Mouse (Mus musculus) megakaryocyte progenitor cell, adult 5-6 weeks (primary cell): ENCODE measurements around the gene Enox2. TPM values are rescaled to one million over a fixed set of nuclear protein-coding genes. Genes with fewer than 3 reads are reported as not detected.

Experiments
- ATAC-seq: replicated peaks from 2 replicates; pipeline ENCODE4 v1.8.0; 2016; ENCODE audit warnings: mild to moderate bottlenecking, moderate TSS enrichment, inconsistent platforms; ENCODE audit not compliant: poor library complexity
- total RNA-seq, 2 experiments: library from RNA; stranded (forward) in 1 of 2; stranded (reverse) in 1 of 2; fragments of 157-497, 149-512 nt in 1 of 2; fragments of 200-1000 nt in 1 of 2; gene quantifications; 2 replicates each; pipeline versions ENCODE4 v1.2.3 to v1.2.4; 2015 to 2017

The Enox2 gene
- total RNA-seq, 2 experiments from 2014 or later: 9.0 to 16.4 TPM

DNA sequence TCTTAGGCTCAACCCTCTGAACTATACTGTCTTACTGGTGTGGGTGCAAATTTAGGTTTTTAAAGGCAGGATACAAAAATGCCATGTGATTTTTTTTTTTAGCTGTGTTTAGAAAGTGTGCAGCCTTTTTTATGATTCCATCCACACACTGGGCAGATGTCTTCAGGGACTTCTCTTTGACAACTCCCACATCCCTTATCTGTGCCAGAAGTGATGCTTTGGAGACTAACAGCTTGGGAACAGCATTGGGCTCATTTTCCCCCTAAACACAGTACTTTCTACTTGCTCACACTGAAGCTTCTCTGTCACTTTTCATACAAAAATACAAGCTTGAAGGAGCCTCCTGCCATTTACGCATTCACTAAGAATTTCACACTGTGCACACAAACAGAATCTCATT, 282.4 kb downstream of the Enox2 start:
- ATAC-seq: no peak

DNA sequence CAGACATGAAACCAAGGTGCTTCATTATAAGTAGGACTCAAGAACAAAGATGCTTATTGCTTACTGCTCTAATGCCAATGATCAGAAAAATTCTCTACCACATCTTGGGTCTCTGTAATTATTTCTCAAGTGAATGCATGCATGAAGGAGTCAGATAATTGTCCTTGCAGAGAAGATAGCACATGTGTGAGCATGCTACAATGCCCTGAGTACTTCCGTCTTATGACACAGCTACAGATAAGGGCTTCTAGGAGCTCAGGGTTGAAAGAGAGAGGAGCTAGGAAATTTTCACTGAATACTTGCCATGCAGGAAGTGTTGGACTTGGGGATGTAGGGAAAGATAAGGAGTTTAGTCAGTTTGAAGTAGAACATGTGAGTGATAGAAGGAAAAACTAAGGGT, 285.2 kb downstream of the Enox2 start:
- no peak for ATAC-seq

DNA sequence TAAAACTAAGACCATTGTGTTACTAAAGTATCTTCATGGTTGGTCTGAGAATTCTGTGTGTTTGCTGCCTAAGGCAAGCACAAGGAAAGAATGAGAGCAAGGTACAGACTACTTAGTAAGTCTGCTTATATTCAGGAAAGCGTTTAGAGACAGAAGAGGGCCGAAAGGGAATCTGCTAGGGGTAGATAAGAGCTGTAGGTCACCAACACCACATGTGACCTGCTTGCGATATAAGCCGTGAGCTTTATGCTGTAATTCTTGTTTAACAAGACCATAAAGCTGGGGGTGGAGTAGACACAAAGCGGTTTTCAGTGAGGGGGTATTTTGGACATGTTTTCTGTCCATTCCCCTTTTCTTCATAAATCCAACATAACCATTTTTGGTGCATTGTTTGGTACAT, 302.4 kb downstream of the Enox2 start:
- ATAC-seq: peak; percentile 48

DNA sequence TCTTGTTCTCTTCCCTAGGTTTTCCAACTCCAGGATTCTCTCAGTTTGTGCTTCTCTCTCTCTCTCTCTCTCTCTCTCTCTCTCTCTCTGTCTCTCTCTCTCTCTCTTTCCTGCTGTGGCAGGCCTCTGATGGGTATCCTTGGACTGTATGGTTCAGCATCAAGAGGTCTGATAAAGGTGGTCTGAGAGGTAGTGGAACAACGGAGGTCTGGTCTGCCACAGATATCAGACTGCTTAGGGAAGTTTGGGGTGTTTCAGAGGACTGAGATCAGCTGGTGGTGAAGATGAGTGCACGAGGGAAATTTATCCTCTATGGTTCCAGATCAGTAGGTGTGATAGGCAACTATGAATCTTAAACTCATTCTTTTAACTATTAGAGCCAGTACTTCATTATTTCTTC, 303.6 kb downstream of the Enox2 start:
- ATAC-seq: no peak

Other genes starting within 250 kb of the Enox2 start
- gene Arhgap36, start 175.7 kb upstream of the Enox2 start, total RNA-seq (2015): not detected in 2 replicates
- gene Arhgap36, start 175.7 kb upstream of the Enox2 start, total RNA-seq (2017): not detected in 2 replicates